Mouse (Mus musculus) G1E (cell line): ENCODE data around the gene Pcbd1. TPM values are rescaled to one million over a fixed set of nuclear protein-coding genes. Genes with fewer than 3 reads are reported as not detected.

ENCODE experiments used
- ATAC-seq: 2 replicates; pipeline ENCODE4 v1.8.0; 2016; ENCODE audit warnings: mild to moderate bottlenecking; ENCODE audit not compliant: insufficient number of reproducible peaks, poor library complexity, low FRiP score, severe bottlenecking; ENCODE audit errors: extremely low read depth
- DNase-seq: peaks from one replicate; pipeline ENCODE4 v3.0.0; 2012; ENCODE audit warnings: low spot score
- H3K27me3 ChIP-seq: 2 replicates; pipeline ENCODE4 v1.6.1; 2012; ENCODE audit warnings: mild to moderate bottlenecking, low read length, inconsistent platforms; ENCODE audit not compliant: insufficient read depth
- H3K36me3 ChIP-seq: replicated peaks from 2 replicates; pipeline ENCODE3; 2012; ENCODE audit warnings: mild to moderate bottlenecking, inconsistent platforms
- H3K4me1 ChIP-seq: 2 replicates; pipeline ENCODE4 v1.6.1; 2012; ENCODE audit warnings: low read depth, low read length, inconsistent platforms, mixed read lengths; ENCODE audit not compliant: insufficient read depth
- H3K4me3 ChIP-seq: 2 replicates; pipeline ENCODE4 v1.5.1; 2012; ENCODE audit warnings: low read depth, mild to moderate bottlenecking, inconsistent platforms, low read length, moderate library complexity, mixed read lengths
- H3K9me3 ChIP-seq: replicated peaks from 2 replicates; pipeline ENCODE4 v1.6.1; 2012; ENCODE audit warnings: inconsistent platforms
- CTCF ChIP-seq: IDR thresholded peaks from 2 replicates; pipeline ENCODE4 v1.5.1; 2012; ENCODE audit warnings: low read depth, low read length, inconsistent platforms, mixed read lengths
- GATA1 ChIP-seq: IDR thresholded peaks from 2 replicates; pipeline ENCODE4 v1.6.1; 2012; ENCODE audit warnings: borderline replicate concordance, low read length, inconsistent platforms, mixed read lengths
- GATA2 ChIP-seq: IDR thresholded peaks from 2 replicates; pipeline ENCODE4 v1.6.1; 2012; ENCODE audit warnings: low read depth, low read length, inconsistent platforms, borderline replicate concordance
- POLR2AphosphoS5 ChIP-seq: IDR thresholded peaks from 2 replicates; pipeline ENCODE4 v1.6.1; 2012; ENCODE audit warnings: low read depth, low read length, inconsistent platforms; ENCODE audit not compliant: insufficient replicate concordance
- TAL1 ChIP-seq: conservative IDR thresholded peaks from 2 replicates; pipeline ENCODE4 v1.6.1; 2012; ENCODE audit warnings: low read depth, low read length, inconsistent platforms, mixed read lengths
- polyA plus RNA-seq: library from polyadenylated mRNA; stranded (reverse); fragments of >175 nt; gene quantifications from 2 replicates; pipeline ENCODE4 v1.2.3, GENCODE M21; 2012
- total RNA-seq, 2 experiments: library from RNA; stranded (forward) in 1 of 2; stranded (reverse) in 1 of 2; fragments of 200-1000 nt in 1 of 2; fragments of >200 nt in 1 of 2; fragmentation: Nextera tagmentation in 1 of 2; gene quantifications; 2 replicates each; pipeline ENCODE4 v1.2.3; 2014 to 2017

Pcbd1 gene
- total and polyA plus RNA-seq, 3 experiments = not detected

DNA sequence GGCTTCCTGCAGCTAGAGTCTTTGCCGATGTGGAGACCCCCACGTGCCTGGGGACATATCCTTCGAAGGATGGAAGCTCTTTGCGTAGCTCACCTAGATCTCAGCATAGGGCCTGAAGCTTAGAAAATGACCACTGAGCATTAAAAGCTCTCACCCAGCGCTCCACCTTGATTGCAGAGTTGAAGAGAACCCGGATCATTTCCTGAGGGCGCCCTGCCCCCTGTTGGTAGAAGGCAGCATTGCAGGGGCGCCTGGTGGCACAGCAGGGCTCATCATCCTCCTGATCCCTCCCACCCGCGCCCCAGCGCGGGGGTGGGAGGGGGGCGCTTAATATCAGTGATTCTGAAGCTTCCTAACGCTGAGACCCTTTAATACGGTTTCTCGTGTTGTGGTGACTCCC, 16.8 kb upstream of the Pcbd1 start:
- no peaks in the 10 kb centered on the region for H3K4me1 ChIP-seq
- no peak for DNase-seq
- ATAC-seq = no peak
- H3K27me3 ChIP-seq = no peaks in the 10 kb centered on the region
- H3K9me3 ChIP-seq = peaks cover 27% of the 10 kb centered on the region
- TF ChIP-seq POLR2AphosphoS5 (no peak), TAL1 (no peak), GATA2 (no peak)
- H3K36me3 ChIP-seq = no peaks in the 10 kb centered on the region
- H3K4me3 ChIP-seq = no peak overlapping the region

DNA sequence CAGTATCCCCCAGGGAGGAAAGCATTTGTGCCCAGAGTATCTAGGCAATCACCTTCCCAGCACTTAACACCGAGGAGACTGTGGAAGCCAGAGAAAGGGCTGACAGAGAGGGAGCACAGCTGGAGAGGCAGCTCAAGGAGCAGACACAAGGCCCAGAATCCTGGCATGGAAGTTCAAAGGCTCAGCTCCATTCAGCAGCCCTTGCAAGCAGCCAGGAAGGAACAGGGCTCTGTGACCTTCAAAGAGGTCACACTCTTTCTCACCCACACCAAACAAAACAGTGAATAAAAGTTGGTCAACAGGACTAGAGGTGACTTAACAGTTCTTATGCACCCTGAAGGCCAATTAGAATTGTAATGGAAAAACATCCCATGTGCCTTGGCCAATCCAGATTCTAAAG, 14.5 kb upstream of the Pcbd1 start:
- Histone ChIP-seq H3K4me3 (no peak overlapping the region), H3K4me1 (no peaks in the 10 kb centered on the region), H3K27me3 (no peaks in the 10 kb centered on the region), H3K9me3 (peaks cover 19% of the 10 kb centered on the region), H3K36me3 (no peaks in the 10 kb centered on the region)
- ATAC-seq (no peak), DNase-seq (no peak)
- no peak for TF ChIP-seq GATA2
- no peak for TF ChIP-seq TAL1

DNA sequence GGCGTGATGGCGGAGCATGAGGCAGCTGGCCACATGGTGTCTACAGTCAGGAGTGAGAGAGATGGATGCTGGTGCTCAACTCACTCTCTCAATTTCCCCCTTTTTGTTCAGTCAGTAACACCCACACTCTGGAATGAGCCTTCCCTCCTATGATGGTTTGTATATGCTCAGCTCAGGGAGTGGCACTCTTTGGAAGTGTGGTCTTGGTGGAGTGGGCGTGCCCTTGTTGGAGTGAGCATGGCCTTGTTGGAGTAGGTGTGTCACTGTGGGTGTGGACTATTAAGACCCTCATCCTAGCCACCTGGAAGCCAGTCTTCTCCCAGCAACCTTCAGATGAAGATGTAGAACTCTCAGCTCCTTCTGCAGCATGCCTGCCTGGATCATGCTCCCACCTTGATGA, 13.5 kb upstream of the Pcbd1 start:
- Histone ChIP-seq H3K36me3 (no peaks in the 10 kb centered on the region), H3K4me3 (no peak overlapping the region), H3K9me3 (peaks cover 26% of the 10 kb centered on the region), H3K27me3 (no peaks in the 10 kb centered on the region), H3K4me1 (no peaks in the 10 kb centered on the region)
- no peak for DNase-seq
- no peak for ATAC-seq
- TF ChIP-seq GATA1 (no peak), TAL1 (no peak), CTCF (no peak), GATA2 (no peak), POLR2AphosphoS5 (no peak)

DNA sequence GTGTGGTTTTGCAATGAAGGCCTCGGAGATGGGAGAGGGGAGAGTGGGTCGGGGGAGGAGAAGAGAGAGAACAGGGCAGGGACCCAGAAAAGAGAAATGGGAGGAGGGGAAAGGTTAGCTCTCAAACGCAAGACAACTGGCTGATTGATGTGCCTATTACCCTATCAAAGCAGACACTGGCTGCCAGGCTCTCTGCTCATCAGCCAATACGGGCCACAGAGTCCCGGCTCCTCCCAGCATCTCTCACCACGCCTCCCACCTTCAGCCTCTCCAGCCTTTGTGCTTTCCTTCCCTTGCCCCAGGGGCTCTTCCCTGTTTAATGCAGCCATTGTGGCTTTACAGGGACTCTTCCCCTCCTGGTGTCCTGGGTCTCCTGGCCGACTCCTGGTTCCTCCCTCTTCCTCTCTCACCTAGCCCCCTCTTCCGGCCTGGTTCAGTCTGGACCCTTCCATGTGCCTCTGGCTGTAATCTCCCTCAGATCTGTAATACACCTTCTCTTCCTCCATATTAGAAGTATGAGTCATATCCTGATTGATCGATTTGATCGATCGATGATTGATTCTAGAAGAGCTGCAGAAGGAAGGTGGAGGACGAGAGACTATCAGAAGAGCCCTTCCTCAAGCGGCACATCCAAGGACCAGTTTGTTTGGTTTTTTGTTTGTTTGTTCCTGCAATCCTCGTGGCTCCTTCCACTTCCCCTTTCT, 8.8 kb upstream of the Pcbd1 start:
- TF ChIP-seq GATA2 (no peak), TAL1 (no peak), CTCF (no peak), GATA1 (no peak), POLR2AphosphoS5 (no peak)
- no peaks in the 10 kb centered on the region for H3K4me1 ChIP-seq
- DNase-seq (no peak), ATAC-seq (no peak)
- no peaks in the 10 kb centered on the region for H3K36me3 ChIP-seq
- peaks cover 23% of the 10 kb centered on the region for H3K9me3 ChIP-seq
- H3K27me3 ChIP-seq = no peaks in the 10 kb centered on the region
- H3K4me3 ChIP-seq = no peak overlapping the region

DNA sequence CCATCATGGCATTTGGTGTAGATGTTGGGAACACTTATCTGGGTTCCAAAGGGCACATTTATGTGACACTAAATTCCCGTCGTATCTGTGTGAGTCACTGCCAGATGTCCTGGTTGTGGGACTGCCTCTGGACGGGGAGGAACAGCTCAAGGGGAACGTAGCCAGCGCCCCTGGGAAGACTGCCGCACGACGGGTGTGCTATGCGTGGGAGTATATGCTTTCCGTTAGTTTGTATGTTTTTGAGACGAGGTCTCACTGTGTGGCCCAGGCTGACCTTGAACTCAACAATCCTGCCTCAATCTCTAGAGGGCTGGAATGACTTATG, 8.2 kb upstream of the Pcbd1 start:
- Histone ChIP-seq H3K4me1 (no peaks in the 10 kb centered on the region), H3K9me3 (peaks cover 19% of the 10 kb centered on the region), H3K36me3 (no peaks in the 10 kb centered on the region), H3K4me3 (no peak overlapping the region), H3K27me3 (no peaks in the 10 kb centered on the region)
- DNase-seq (no peak), ATAC-seq (no peak)
- no peak for TF ChIP-seq POLR2AphosphoS5
- no peak for TF ChIP-seq CTCF
- TF ChIP-seq TAL1 = no peak
- TF ChIP-seq GATA1 = no peak
- TF ChIP-seq GATA2 = no peak

DNA sequence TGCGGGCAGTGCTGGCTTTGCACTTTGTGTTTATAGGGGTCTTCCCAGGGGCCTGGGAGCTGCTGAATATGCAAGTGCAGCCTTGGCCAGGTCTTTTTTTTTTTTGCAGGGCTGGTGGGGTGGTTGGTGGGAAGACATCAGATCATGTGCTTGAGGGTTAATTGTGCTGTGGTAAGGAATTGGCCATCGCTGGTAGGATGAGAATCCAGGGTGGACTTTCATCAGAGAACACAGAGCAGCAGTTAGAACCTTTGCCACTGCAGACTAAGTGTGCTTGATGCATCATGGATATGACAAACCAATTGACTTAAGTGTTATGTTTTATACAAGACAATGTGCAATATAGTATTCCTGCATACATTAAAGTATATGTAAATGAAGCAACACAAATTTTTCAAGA, 3.8 kb upstream of the Pcbd1 start:
- TF ChIP-seq TAL1 = no peak
- TF ChIP-seq GATA1 = no peak
- TF ChIP-seq GATA2 = no peak
- TF ChIP-seq CTCF = no peak
- no peak for TF ChIP-seq POLR2AphosphoS5
- Histone ChIP-seq H3K4me1 (no peaks in the 10 kb centered on the region), H3K9me3 (peaks cover 26% of the 10 kb centered on the region), H3K4me3 (no peak overlapping the region), H3K27me3 (no peaks in the 10 kb centered on the region), H3K36me3 (no peaks in the 10 kb centered on the region)
- DNase-seq = no peak
- no peak for ATAC-seq

DNA sequence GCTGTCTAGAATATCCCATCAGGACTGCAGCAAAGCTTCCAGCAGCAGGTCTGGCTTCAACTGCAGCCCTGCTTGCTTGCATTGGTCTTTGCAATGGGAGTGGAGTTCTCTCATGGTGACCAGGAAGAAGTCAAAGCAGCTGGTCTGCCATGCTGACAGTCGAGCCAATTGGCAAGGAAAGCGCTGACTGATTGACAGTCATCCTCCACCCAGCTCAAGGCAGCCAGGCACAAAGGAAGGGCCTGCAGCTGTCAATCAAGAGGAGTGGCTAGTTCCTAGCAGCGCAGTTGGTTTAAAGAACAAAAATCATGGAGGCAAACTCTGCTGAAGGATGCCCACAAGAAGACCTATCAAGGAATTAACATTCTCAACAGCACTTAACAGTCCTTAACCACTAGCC, 2.6 kb upstream of the Pcbd1 start:
- Histone ChIP-seq H3K9me3 (peaks cover 28% of the 10 kb centered on the region), H3K27me3 (no peaks in the 10 kb centered on the region), H3K36me3 (no peaks in the 10 kb centered on the region), H3K4me1 (no peaks in the 10 kb centered on the region), H3K4me3 (no peak overlapping the region)
- TF ChIP-seq GATA1 (no peak), GATA2 (no peak), POLR2AphosphoS5 (no peak), TAL1 (no peak), CTCF (no peak)
- DNase-seq (no peak), ATAC-seq (no peak)
